Mouse (Mus musculus) stomach, postnatal 0 days (tissue): ENCODE data around the gene Srd5a3. TPM values are rescaled to one million over a fixed set of nuclear protein-coding genes. Genes with fewer than 3 reads are reported as not detected.

ENCODE experiments used
- ATAC-seq: fragments of 200-750 bp; cut with Nextera tagmentation; 2 replicates; pipeline ENCODE4 v1.8.0; 2017; ENCODE audit not compliant: low FRiP score, low TSS enrichment
- DNase-seq: peaks from one replicate; pipeline ENCODE4 v3.0.0-alpha.2; 2016; ENCODE audit warnings: low spot score
- H3K27ac ChIP-seq: fragments of 300-500 bp; sonication (generic); replicated peaks from 2 replicates; pipeline ENCODE4 v1.5.1; 2014; ENCODE audit warnings: mild to moderate bottlenecking, control low read depth
- H3K27me3 ChIP-seq: fragments of 300-500 bp; sonication (generic); 2 replicates; pipeline ENCODE4 v1.6.1; 2014; ENCODE audit warnings: low read length; ENCODE audit not compliant: control insufficient read depth, insufficient read depth
- H3K36me3 ChIP-seq: fragments of 300-500 bp; sonication (generic); 2 replicates; pipeline ENCODE4 v1.6.1; 2014; ENCODE audit warnings: low read length, mixed read lengths; ENCODE audit not compliant: control insufficient read depth, insufficient read depth
- H3K4me1 ChIP-seq: fragments of 300-500 bp; sonication (generic); replicated peaks from 2 replicates; pipeline ENCODE4 v1.6.1; 2014; ENCODE audit warnings: antibody characterized with exemption; ENCODE audit not compliant: control insufficient read depth, insufficient read depth
- H3K4me2 ChIP-seq: fragments of 300-500 bp; sonication (generic); replicated peaks from 2 replicates; pipeline ENCODE4 v1.6.1; 2014; ENCODE audit warnings: low read depth, mild to moderate bottlenecking, control low read depth, moderate library complexity
- H3K4me3 ChIP-seq: fragments of 300-500 bp; sonication (generic); 2 replicates; pipeline ENCODE4 v1.5.1; 2014; ENCODE audit warnings: low read depth, low read length, control low read depth
- H3K9ac ChIP-seq: fragments of 300-500 bp; sonication (generic); 2 replicates; pipeline ENCODE4 v1.6.1; 2014; ENCODE audit warnings: mild to moderate bottlenecking, low read length, control low read depth, mixed read lengths
- H3K9me3 ChIP-seq: fragments of 300-500 bp; sonication (generic); 2 replicates; pipeline ENCODE4 v1.6.1; 2016; ENCODE audit warnings: low read length; ENCODE audit not compliant: control insufficient read depth
- CTCF ChIP-seq: IDR thresholded peaks from 2 replicates; pipeline ENCODE4 v1.5.1; 2016; ENCODE audit warnings: antibody characterized with exemption, low read depth, mild to moderate bottlenecking, moderate library complexity
- EP300 ChIP-seq: optimal IDR thresholded peaks from 2 replicates; pipeline ENCODE3; 2016; ENCODE audit warnings: antibody characterized with exemption
- WGBS: fragments of 180-500 bp; shearing (Covaris S2); extraction: QIAGEN DNeasy Blood & Tissue Kit; methylation state at CpG from one replicate; pipeline ENCODE4 v1.1.7; 2014; 5-methylcytosine and 5-hydroxymethylcytosine counted together
- polyA plus RNA-seq: library from polyadenylated mRNA; unstranded; fragments of >200 nt; fragmentation: Nextera tagmentation; extraction: Ambion mirVana; gene quantifications from 2 replicates; pipeline ENCODE4 v1.2.1, GENCODE M21; 2015

The Srd5a3 gene
- polyA plus RNA-seq, 1 experiment from 2014 or later, result 28.4 TPM

GRCm38 (mm10) chr5:76115436-76116041, 24.5 kb upstream of the Srd5a3 start:
- Histone ChIP-seq H3K27me3 (no peaks in the 10 kb centered on the region), H3K9ac (no peak overlapping the region), H3K4me3 (no peak overlapping the region), H3K4me1 (no peaks in the 10 kb centered on the region), H3K27ac (no peak overlapping the region), H3K4me2 (no peak overlapping the region), H3K9me3 (no peaks in the 10 kb centered on the region), H3K36me3 (no peaks in the 10 kb centered on the region)
- WGBS, result 77% methylated on average over 8 of the region's 8 CpGs
- TF ChIP-seq CTCF (no peak), EP300 (no peak)
- ATAC-seq (no peak), DNase-seq (no peak)

- no peaks in the 10 kb centered on the region for H3K4me1 ChIP-seq
- WGBS, result 31% methylated on average over 7 of the region's 7 CpGs
- H3K9me3 ChIP-seq, result no peaks in the 10 kb centered on the region
- ATAC-seq, result no peak
- H3K27me3 ChIP-seq, result no peaks in the 10 kb centered on the region
- no peak overlapping the region for H3K27ac ChIP-seq
- peak; percentile 71 for DNase-seq
- H3K4me2 ChIP-seq, result no peak overlapping the region
- H3K36me3 ChIP-seq, result no peaks in the 10 kb centered on the region
- no peak overlapping the region for H3K9ac ChIP-seq
- no peak overlapping the region for H3K4me3 ChIP-seq
- TF ChIP-seq EP300, result no peak
- TF ChIP-seq CTCF, result peak; percentile 87
Observed at GRCm38 (mm10) chr5:76118441-76118840, 21.6 kb upstream of the Srd5a3 start.

GRCm38 (mm10) chr5:76120634-76121033, 19.4 kb upstream of the Srd5a3 start:
- Histone ChIP-seq H3K27ac (no peak overlapping the region), H3K4me3 (no peak overlapping the region), H3K36me3 (no peaks in the 10 kb centered on the region), H3K9ac (no peak overlapping the region), H3K4me1 (no peaks in the 10 kb centered on the region), H3K9me3 (no peaks in the 10 kb centered on the region), H3K27me3 (no peaks in the 10 kb centered on the region), H3K4me2 (no peak overlapping the region)
- DNase-seq (no peak), ATAC-seq (no peak)
- TF ChIP-seq EP300, result no peak
- no peak for TF ChIP-seq CTCF
- 72% methylated on average over 5 of the region's 5 CpGs for WGBS

DNA sequence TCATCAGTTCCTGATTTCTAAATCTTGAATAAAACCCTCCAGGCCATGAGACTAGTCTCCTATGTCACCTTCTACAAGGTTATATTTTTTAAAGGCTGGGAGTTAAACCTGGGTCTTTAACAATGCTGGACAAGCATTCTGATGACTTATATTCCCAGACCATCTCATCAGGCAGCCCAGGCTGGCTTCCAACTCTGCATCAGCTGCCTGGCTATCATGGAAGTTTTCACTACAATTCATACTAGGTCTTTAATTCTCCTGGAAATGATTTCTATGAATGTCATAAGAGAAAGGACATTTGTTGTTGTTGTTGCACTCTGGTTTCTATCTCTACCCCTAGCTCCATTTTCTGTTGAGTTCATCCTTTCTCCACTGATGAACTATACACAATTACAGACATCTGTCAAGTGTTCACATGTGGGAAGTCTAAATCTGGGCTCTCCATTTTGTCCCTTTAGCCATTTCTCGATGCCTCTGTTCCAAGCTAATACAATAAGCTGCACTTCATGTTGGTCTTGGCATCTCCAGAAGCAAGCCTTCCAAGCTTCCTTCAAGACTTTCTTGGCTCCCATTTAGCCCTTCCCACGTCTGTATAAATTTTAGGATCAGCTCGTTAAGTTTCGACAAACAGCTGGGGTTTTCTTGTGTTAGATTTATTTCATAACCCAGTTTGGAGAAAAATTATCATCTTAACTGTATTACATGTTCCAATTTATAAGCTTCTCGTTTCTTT, 12.3 kb upstream of the Srd5a3 start:
- ATAC-seq (no peak), DNase-seq (no peak)
- Histone ChIP-seq H3K9me3 (no peaks in the 10 kb centered on the region), H3K4me1 (no peaks in the 10 kb centered on the region), H3K27me3 (no peaks in the 10 kb centered on the region), H3K4me3 (no peak overlapping the region), H3K36me3 (no peaks in the 10 kb centered on the region), H3K27ac (no peak overlapping the region), H3K4me2 (no peak overlapping the region), H3K9ac (no peak overlapping the region)
- no peak for TF ChIP-seq CTCF
- TF ChIP-seq EP300, result no peak
- 57% methylated on average over 5 of the region's 5 CpGs for WGBS

GRCm38 (mm10) chr5:76130292-76130691, 9.8 kb upstream of the Srd5a3 start:
- H3K27me3 ChIP-seq, result no peaks in the 10 kb centered on the region
- H3K9me3 ChIP-seq, result no peaks in the 10 kb centered on the region
- no peak overlapping the region for H3K27ac ChIP-seq
- H3K4me2 ChIP-seq, result no peak overlapping the region
- H3K4me1 ChIP-seq, result no peaks in the 10 kb centered on the region
- H3K9ac ChIP-seq, result no peak overlapping the region
- 36% methylated on average over 2 of the region's 2 CpGs for WGBS
- no peaks in the 10 kb centered on the region for H3K36me3 ChIP-seq
- ATAC-seq (no peak), DNase-seq (no peak)
- H3K4me3 ChIP-seq, result no peak overlapping the region
- no peak for TF ChIP-seq EP300
- peak; percentile 42 for TF ChIP-seq CTCF

- Histone ChIP-seq H3K4me1 (no peaks in the 10 kb centered on the region), H3K27me3 (no peaks in the 10 kb centered on the region), H3K36me3 (no peaks in the 10 kb centered on the region), H3K27ac (no peak overlapping the region), H3K9me3 (no peaks in the 10 kb centered on the region), H3K9ac (no peak overlapping the region), H3K4me2 (no peak overlapping the region), H3K4me3 (no peak overlapping the region)
- ATAC-seq, result no peak
- 72% methylated on average over 4 of the region's 4 CpGs for WGBS
- no peak for TF ChIP-seq EP300
- no peak for TF ChIP-seq CTCF
- no peak for DNase-seq
Observed at GRCm38 (mm10) chr5:76131990-76132389, 8.1 kb upstream of the Srd5a3 start.
